Mouse (Mus musculus) MEL (cell line): ENCODE measurements around the gene Nxf3.
"Not testable (repeated sequence)": the region's sequence is repeated elsewhere in the genome, so short reads cannot be mapped to it uniquely, and the experiment has no call there.

Experiments
- CHD2 ChIP-seq: IDR thresholded peaks from 2 replicates; pipeline ENCODE4 v1.6.1; 2011; ENCODE audit warnings: low read length, improper control_type of control experiment
- CTCF ChIP-seq, 3 experiments: IDR thresholded peaks in 2 of 3; conservative IDR thresholded peaks in 1 of 3; 2 replicates each; pipeline ENCODE4 v1.5.1; 2011 to 2012; ENCODE audit warnings: low read length in 3 of 3, low read depth in 2 of 3, mild to moderate bottlenecking in 2 of 3, improper control_type of control experiment in 1 of 3, inconsistent platforms in 1 of 3, mixed read lengths in 1 of 3, moderate library complexity in 1 of 3; ENCODE audit not compliant: control insufficient read depth in 1 of 3, insufficient read depth in 1 of 3, poor library complexity in 1 of 3, severe bottlenecking in 1 of 3
- EP300 ChIP-seq, 2 experiments: IDR thresholded peaks; 2 replicates each; pipeline ENCODE4 v1.6.1; 2011; ENCODE audit warnings: improper control_type of control experiment in 2 of 2, low read length in 2 of 2, low read depth in 1 of 2, mild to moderate bottlenecking in 1 of 2
- GABPA ChIP-seq: IDR thresholded peaks from 2 replicates; pipeline ENCODE4 v1.6.1; 2012; ENCODE audit warnings: low read depth, mild to moderate bottlenecking, inconsistent platforms, low read length, improper control_type of control experiment, moderate library complexity
- GATA1 ChIP-seq: IDR thresholded peaks from 2 replicates; pipeline ENCODE4 v1.6.1; 2011; ENCODE audit warnings: low read depth, low read length, improper control_type of control experiment
- HCFC1 ChIP-seq: IDR thresholded peaks from 2 replicates; pipeline ENCODE4 v1.6.1; 2012; ENCODE audit warnings: low read depth, mild to moderate bottlenecking, inconsistent platforms, low read length, improper control_type of control experiment, moderate library complexity
- KAT2A ChIP-seq: conservative IDR thresholded peaks from 2 replicates; pipeline ENCODE4 v1.6.1; 2012; ENCODE audit warnings: low read depth, low read length, improper control_type of control experiment, inconsistent platforms
- MAX ChIP-seq: IDR thresholded peaks from 2 replicates; pipeline ENCODE4 v1.6.1; 2011; ENCODE audit warnings: low read length, improper control_type of control experiment
- MAZ ChIP-seq: IDR thresholded peaks from 2 replicates; pipeline ENCODE4 v1.6.1; 2012; ENCODE audit warnings: low read depth, mild to moderate bottlenecking, inconsistent platforms, low read length, improper control_type of control experiment
- MEF2A ChIP-seq: IDR thresholded peaks from 2 replicates; pipeline ENCODE4 v1.6.1; 2014; ENCODE audit warnings: low read depth, mild to moderate bottlenecking, inconsistent platforms, low read length, improper control_type of control experiment; ENCODE audit not compliant: poor library complexity, insufficient replicate concordance, severe bottlenecking; ENCODE audit errors: extremely low read depth
- NRF1 ChIP-seq: IDR thresholded peaks from 2 replicates; pipeline ENCODE4 v1.6.1; 2014; ENCODE audit warnings: low read depth, mild to moderate bottlenecking, inconsistent platforms, low read length, improper control_type of control experiment, moderate library complexity; ENCODE audit not compliant: poor library complexity, insufficient read depth, severe bottlenecking
- POLR2A ChIP-seq, 2 experiments: IDR thresholded peaks; 2 replicates each; pipeline ENCODE4 v1.6.1; 2011 to 2012; ENCODE audit warnings: low read length in 2 of 2, mild to moderate bottlenecking in 2 of 2, control low read depth in 1 of 2, improper control_type of control experiment in 1 of 2, low read depth in 1 of 2, moderate library complexity in 1 of 2; ENCODE audit not compliant: control insufficient read depth in 1 of 2, insufficient read depth in 1 of 2, poor library complexity in 1 of 2
- TCF12 ChIP-seq: IDR thresholded peaks from 2 replicates; pipeline ENCODE4 v1.6.1; 2014; ENCODE audit warnings: low read depth, mild to moderate bottlenecking, inconsistent platforms, low read length, improper control_type of control experiment, moderate library complexity
- ZC3H11A ChIP-seq: IDR thresholded peaks from 2 replicates; pipeline ENCODE4 v1.6.1; 2012; ENCODE audit warnings: low read depth, mild to moderate bottlenecking, inconsistent platforms, low read length, improper control_type of control experiment

- not testable (repeated sequence) for TF ChIP-seq POLR2A (IDR thresholded peaks at IDR 0.05; ENCODE audit: control insufficient read depth in 1 of 2, insufficient read depth in 1 of 2, low read depth in 1 of 2, low read length in 2 of 2, poor library complexity in 1 of 2); HCFC1; GATA1; TCF12; CHD2; MEF2A; GABPA; MAZ; CTCF (IDR thresholded peaks at IDR 0.05 in 2 of 3, conservative IDR thresholded peaks at IDR 0.05 in 1 of 3; ENCODE audit: control insufficient read depth in 1 of 3, insufficient read depth in 1 of 3, low read depth in 2 of 3, low read length in 3 of 3, poor library complexity in 1 of 3, severe bottlenecking in 1 of 3); MAX; NRF1; EP300 (IDR thresholded peaks at IDR 0.05; ENCODE audit: low read depth in 1 of 2, low read length in 2 of 2); KAT2A; ZC3H11A
Observed at GRCm38 (mm10) chrX:136067201-136067991, 17.7 kb downstream of the Nxf3 start.
